Comparison of ENCODE assay signal across 28 mouse cellular contexts in the genomic region with DNA sequence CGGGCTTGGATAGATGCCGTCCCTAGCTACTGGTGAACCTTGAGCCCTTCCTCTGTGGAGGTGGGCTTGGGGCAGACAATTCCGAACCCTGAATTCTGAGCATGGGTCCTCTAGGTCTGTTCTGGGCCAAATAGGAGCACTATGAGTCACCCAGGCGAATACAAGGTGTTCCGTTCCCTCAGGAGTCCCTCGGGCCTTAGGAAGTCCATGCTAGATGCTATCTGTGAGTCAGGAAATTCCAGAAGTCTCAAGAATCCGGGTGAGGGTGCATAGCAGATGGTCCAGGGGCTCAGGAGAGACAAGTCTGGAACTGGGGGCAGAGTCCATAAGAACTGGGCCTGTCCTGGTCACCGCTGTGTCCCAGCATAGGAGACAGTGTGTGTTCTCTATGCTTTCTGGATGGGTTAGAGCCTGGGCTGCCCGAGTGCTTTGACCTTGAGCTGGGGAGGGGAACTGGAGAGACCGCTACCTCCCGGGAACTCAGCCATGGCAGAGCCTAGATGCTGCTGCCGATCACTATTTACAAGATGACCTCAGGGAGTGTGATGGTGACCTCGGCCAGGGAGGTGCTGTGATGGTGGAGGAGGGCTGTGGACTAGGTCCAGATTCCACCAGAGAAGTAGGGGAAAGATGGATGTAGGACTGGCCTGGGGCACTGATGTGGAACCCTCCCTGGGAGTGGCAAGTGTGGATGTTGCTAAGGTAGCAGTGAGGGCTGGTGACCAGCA. TPM values are rescaled to one million over a fixed set of nuclear protein-coding genes. Genes with fewer than 3 reads are reported as not detected.
DNase-seq lines count a peak whose midpoint lies in the region; ATAC-seq and TF ChIP-seq lines count a peak whose summit lies in the region.
"Had no signal": no experiment of that assay in that cellular context is flagged by ENCODE, and none has a peak within 500 bp of the region (broad histone marks: within the 10 kb centered on the region; RNA-seq: fewer than 3 reads in every experiment).

No protein-coding gene starts in this region.

- DNase-seq in kidney, postnatal 0 days (ENCODE audit: low spot score) = no peak
- no peak for DNase-seq in kidney, adult 9 months
- no peak for DNase-seq in testis, postnatal 14 days (ENCODE audit: low spot score)
- DNase-seq in embryo, embryonic 10.5 days (ENCODE audit: low spot score) = no peak
- DNase-seq: adrenal gland, adult 8-10 months; cerebellum, adult 18-20 months; cerebellum, postnatal 25 days; embryo, embryonic 11 days; lung, adult 18-20 months; lung, postnatal 10 days; retina, postnatal 1 day; right cerebral cortex, postnatal 25 days; spleen, adult 18-20 months; thymus, adult 18-20 months; thymus, postnatal 36 days had no signal

- peak overlapping the region; percentile 39; the same call in 1 of the 2 replicates for H3K9ac ChIP-seq in heart, embryonic 11.5 days (ENCODE audit: low read depth, low read length)
- no peak overlapping the region for H3K9ac ChIP-seq in heart, embryonic 12.5 days
- 0 out of 2 replicates have a peak overlapping the region, but pooled peaks have one; percentile 13 for H3K9ac ChIP-seq in kidney, postnatal 0 days (ENCODE audit: low read depth, low read length)
- H3K9ac ChIP-seq: embryonic facial prominence, embryonic 13.5 days; forebrain, embryonic 12.5 days; hindbrain, embryonic 14.5 days; limb, embryonic 13.5 days; liver, embryonic 12.5 days; midbrain, embryonic 12.5 days; neural tube, embryonic 13.5 days had no signal

- 78% methylated on average over 13 of the region's 13 CpGs for WGBS in heart, embryonic 11.5 days (ENCODE audit: insufficient replicate concordance)
- 72% methylated on average over 13 of the region's 13 CpGs for WGBS in heart, embryonic 12.5 days
- WGBS in kidney, postnatal 0 days = 67% methylated on average over 13 of the region's 13 CpGs

- no peaks in the 10 kb centered on the region for H3K9me3 ChIP-seq in heart, embryonic 11.5 days (replicated peaks; ENCODE audit: control insufficient read depth, low read length)
- H3K9me3 ChIP-seq in heart, embryonic 12.5 days (replicated peaks) = no peaks in the 10 kb centered on the region
- H3K9me3 ChIP-seq in kidney, postnatal 0 days (replicated peaks; ENCODE audit: low read length) = no peaks in the 10 kb centered on the region
- H3K9me3 ChIP-seq: embryonic facial prominence, embryonic 13.5 days; forebrain, embryonic 12.5 days; limb, embryonic 13.5 days; liver, embryonic 12.5 days; midbrain, embryonic 12.5 days; neural tube, embryonic 13.5 days had no signal

- H3K27ac ChIP-seq in heart, embryonic 11.5 days (ENCODE audit: low read depth, low read length) = no peak overlapping the region
- no peak overlapping the region for H3K27ac ChIP-seq in heart, embryonic 12.5 days (ENCODE audit: poor library complexity, severe bottlenecking)
- H3K27ac ChIP-seq in kidney, postnatal 0 days = no peak overlapping the region
- 0 out of 2 replicates have a peak overlapping the region, but pooled peaks have one; percentile 5 for H3K27ac ChIP-seq in testis, adult 2 months (ENCODE audit: control insufficient read depth, insufficient read depth, low read depth, low read length)
- H3K27ac ChIP-seq: embryonic facial prominence, embryonic 13.5 days; forebrain, embryonic 12.5 days; hindbrain, embryonic 14.5 days; limb, embryonic 13.5 days; liver, embryonic 12.5 days; midbrain, embryonic 12.5 days; neural tube, embryonic 13.5 days had no signal

- H3K4me3 ChIP-seq in heart, embryonic 11.5 days (ENCODE audit: low read depth, low read length) = no peak overlapping the region
- no peak overlapping the region for H3K4me3 ChIP-seq in heart, embryonic 12.5 days
- no peak overlapping the region for H3K4me3 ChIP-seq in kidney, postnatal 0 days (replicated peaks; ENCODE audit: low read depth, low read length)
- H3K4me3 ChIP-seq in testis, adult 2 months (ENCODE audit: control insufficient read depth, low read depth, low read length) = no peak overlapping the region
- H3K4me3 ChIP-seq: embryonic facial prominence, embryonic 13.5 days; erythroblast, embryonic 14.5 days; forebrain, embryonic 12.5 days; limb, embryonic 13.5 days; liver, embryonic 12.5 days; midbrain, embryonic 12.5 days; myocyte; neural tube, embryonic 13.5 days had no signal

- peaks cover 10% of the 10 kb centered on the region for H3K4me1 ChIP-seq in heart, embryonic 11.5 days (ENCODE audit: control insufficient read depth, insufficient read depth, low read length)
- peaks cover 16% of the 10 kb centered on the region for H3K4me1 ChIP-seq in heart, embryonic 12.5 days (replicated peaks)
- peaks cover 9% of the 10 kb centered on the region for H3K4me1 ChIP-seq in kidney, postnatal 0 days (replicated peaks; ENCODE audit: insufficient read depth, low read length)
- H3K4me1 ChIP-seq in testis, adult 2 months (ENCODE audit: control insufficient read depth, insufficient read depth, low read length) = peaks cover 17% of the 10 kb centered on the region

- TF ChIP-seq CTCF in kidney, postnatal 0 days (IDR thresholded peaks at IDR 0.05; ENCODE audit: low read depth) = no peak
- TF ChIP-seq CTCF in testis, adult 2 months (IDR thresholded peaks at IDR 0.05; ENCODE audit: control insufficient read depth, insufficient read depth, insufficient replicate concordance, low read depth, low read length) = no peak

- H3K27me3 ChIP-seq in heart, embryonic 11.5 days (ENCODE audit: control insufficient read depth, insufficient read depth, low read length) = no peaks in the 10 kb centered on the region
- no peaks in the 10 kb centered on the region for H3K27me3 ChIP-seq in heart, embryonic 12.5 days (replicated peaks)
- H3K27me3 ChIP-seq in kidney, postnatal 0 days (ENCODE audit: insufficient read depth, low read length) = no peaks in the 10 kb centered on the region
- H3K27me3 ChIP-seq in testis, adult 2 months (ENCODE audit: control insufficient read depth, insufficient read depth, low read length) = no peaks in the 10 kb centered on the region
- H3K27me3 ChIP-seq: embryonic facial prominence, embryonic 13.5 days; forebrain, embryonic 12.5 days; limb, embryonic 13.5 days; midbrain, embryonic 12.5 days; neural tube, embryonic 13.5 days had no signal

- no peak for ATAC-seq in heart, embryonic 11.5 days (replicated peaks; ENCODE audit: insufficient number of reproducible peaks, low FRiP score, low TSS enrichment)
- ATAC-seq in heart, embryonic 12.5 days (ENCODE audit: insufficient number of reproducible peaks, low FRiP score) = no peak
- peak; percentile 12 for ATAC-seq in kidney, postnatal 0 days (replicated peaks; ENCODE audit: low FRiP score, low read depth)
- ATAC-seq: activated CD4-positive, CD25-positive, alpha-beta regulatory T cell, adult 4 months; liver, embryonic 12.5 days had no signal

- peaks cover 19% of the 10 kb centered on the region for H3K36me3 ChIP-seq in heart, embryonic 11.5 days (ENCODE audit: control insufficient read depth, insufficient read depth, low read length)
- H3K36me3 ChIP-seq in heart, embryonic 12.5 days = peaks cover 65% of the 10 kb centered on the region
- peaks cover 32% of the 10 kb centered on the region for H3K36me3 ChIP-seq in kidney, postnatal 0 days (ENCODE audit: insufficient read depth, low read length)
- no peaks in the 10 kb centered on the region for H3K36me3 ChIP-seq in testis, adult 2 months (ENCODE audit: control insufficient read depth, insufficient read depth, low read length)

- no peak overlapping the region for H3K4me2 ChIP-seq in heart, embryonic 11.5 days
- no peak overlapping the region for H3K4me2 ChIP-seq in heart, embryonic 12.5 days
- H3K4me2 ChIP-seq in kidney, postnatal 0 days (ENCODE audit: low read length) = no peak overlapping the region
- H3K4me2 ChIP-seq: embryonic facial prominence, embryonic 13.5 days; forebrain, embryonic 12.5 days; hindbrain, embryonic 14.5 days; limb, embryonic 13.5 days; liver, embryonic 12.5 days; midbrain, embryonic 12.5 days; neural tube, embryonic 13.5 days had no signal

- no peak for TF ChIP-seq POLR2A in testis, adult 2 months (IDR thresholded peaks at IDR 0.05; ENCODE audit: control insufficient read depth, low read depth, low read length)

RNA-seq across cellular contexts. Expression of gene Ercc1, which starts 4.8 kb away (rescaled TPM):
- polyA plus RNA-seq in heart, embryonic 11.5 days (2014; fragmentation: Nextera tagmentation; extraction: Ambion mirVana) = 72.5 and 74.5 TPM in 2 replicates
- 59.2 and 66.0 TPM in 2 replicates for polyA plus RNA-seq in heart, embryonic 12.5 days (2016; fragmentation: Nextera tagmentation; extraction: Ambion mirVana)
- 68.4 and 68.8 TPM in 2 replicates for polyA plus RNA-seq in kidney, postnatal 0 days (2015; fragmentation: Nextera tagmentation; extraction: Ambion mirVana)
- polyA plus RNA-seq in testis, adult 2 months (2012; rRNA removed) = 50.1 and 66.6 TPM in 2 replicates

RNA-seq across cellular contexts. Expression of gene Cd3eap, which starts 9.9 kb away (rescaled TPM):
- 17.6 and 18.9 TPM in 2 replicates for polyA plus RNA-seq in heart, embryonic 11.5 days (2014; fragmentation: Nextera tagmentation; extraction: Ambion mirVana)
- 17.6 and 18.4 TPM in 2 replicates for polyA plus RNA-seq in heart, embryonic 12.5 days (2016; fragmentation: Nextera tagmentation; extraction: Ambion mirVana)
- polyA plus RNA-seq in kidney, postnatal 0 days (2015; fragmentation: Nextera tagmentation; extraction: Ambion mirVana) = 16.7 and 17.7 TPM in 2 replicates
- polyA plus RNA-seq in testis, adult 2 months (2012; rRNA removed) = 2.8 and 3.2 TPM in 2 replicates

RNA-seq across cellular contexts. Expression of gene Ppp1r13l, which starts 10.2 kb away (rescaled TPM):
- 12.4 and 17.6 TPM in 2 replicates for polyA plus RNA-seq in heart, embryonic 11.5 days (2014; fragmentation: Nextera tagmentation; extraction: Ambion mirVana)
- polyA plus RNA-seq in heart, embryonic 12.5 days (2016; fragmentation: Nextera tagmentation; extraction: Ambion mirVana) = 17.5 and 19.4 TPM in 2 replicates
- 3.0 and 4.0 TPM in 2 replicates for polyA plus RNA-seq in kidney, postnatal 0 days (2015; fragmentation: Nextera tagmentation; extraction: Ambion mirVana)
- polyA plus RNA-seq in testis, adult 2 months (2012; rRNA removed) = 49.5 and 71.4 TPM in 2 replicates

RNA-seq across cellular contexts. Expression of gene Ercc2, which starts 32.5 kb away (rescaled TPM):
- polyA plus RNA-seq in heart, embryonic 11.5 days (2014; fragmentation: Nextera tagmentation; extraction: Ambion mirVana) = 6.1 and 6.6 TPM in 2 replicates
- 15.9 and 17.5 TPM in 2 replicates for polyA plus RNA-seq in heart, embryonic 12.5 days (2016; fragmentation: Nextera tagmentation; extraction: Ambion mirVana)
- polyA plus RNA-seq in kidney, postnatal 0 days (2015; fragmentation: Nextera tagmentation; extraction: Ambion mirVana) = 11.0 and 11.5 TPM in 2 replicates
- polyA plus RNA-seq in testis, adult 2 months (2012; rRNA removed) = 50.6 and 53.3 TPM in 2 replicates

RNA-seq across cellular contexts. Expression of gene Fosb, which starts 39.5 kb away (rescaled TPM):
- 0.11 and 0.17 TPM in 2 replicates for polyA plus RNA-seq in heart, embryonic 11.5 days (2014; fragmentation: Nextera tagmentation; extraction: Ambion mirVana)
- 0.37 and 0.55 TPM in 2 replicates for polyA plus RNA-seq in heart, embryonic 12.5 days (2016; fragmentation: Nextera tagmentation; extraction: Ambion mirVana)
- 0.11 TPM in 2 replicates for polyA plus RNA-seq in kidney, postnatal 0 days (2015; fragmentation: Nextera tagmentation; extraction: Ambion mirVana)
- 3.9 and 4.1 TPM in 2 replicates for polyA plus RNA-seq in testis, adult 2 months (2012; rRNA removed)
- polyA plus RNA-seq: forebrain, embryonic 12.5 days had no signal
